Mouse (Mus musculus) gastrocnemius, adult 18-20 months (tissue): ENCODE measurements at regions not wholly inside any gene's neighbourhood (a gene's known extent, or its start where the extent isn't known, plus 50 kb on each side); places are given as distances from the start of the nearest gene placed in this dataset.

Experiments used
- DNase-seq: peaks from one replicate; pipeline ENCODE4 v3.0.0; 2021; ENCODE audit warnings: low spot score

GRCm38 (mm10) chr17:84888525-84888924, 68.0 kb upstream of the Ppm1b start:
- no peak for DNase-seq

- no peak for DNase-seq
Measured at GRCm38 (mm10) chr17:84890871-84891599, 65.5 kb upstream of the Ppm1b start.

- DNase-seq = no peak
Measured at GRCm38 (mm10) chr17:84893273-84894033, 63.1 kb upstream of the Ppm1b start.

- DNase-seq = no peak
Measured at GRCm38 (mm10) chr17:84895526-84895925, 61.0 kb upstream of the Ppm1b start.

GRCm38 (mm10) chr17:84896572-84896971, 60.0 kb upstream of the Ppm1b start:
- DNase-seq = no peak

GRCm38 (mm10) chr17:84898407-84898806, 58.1 kb upstream of the Ppm1b start:
- DNase-seq = no peak

- peak; percentile 64 for DNase-seq
Measured at GRCm38 (mm10) chr17:84903625-84904337, 52.8 kb upstream of the Ppm1b start.
